Mouse (Mus musculus) lung, embryonic 14.5 days (tissue): ENCODE data around the gene Olfr78. TPM values are rescaled to one million over a fixed set of nuclear protein-coding genes. Genes with fewer than 3 reads are reported as not detected.

ENCODE experiments used
- ATAC-seq: fragments of 200-750 bp; cut with Nextera tagmentation; 2 replicates; pipeline ENCODE4 v1.8.0; 2017; ENCODE audit warnings: mild to moderate bottlenecking, moderate TSS enrichment, moderate library complexity; ENCODE audit not compliant: insufficient read depth
- DNase-seq: peaks from one replicate; pipeline ENCODE4 v3.0.0-alpha.2; 2015
- H3K27ac ChIP-seq: fragments of 300-500 bp; sonication (generic); 2 replicates; pipeline ENCODE4 v1.5.1; 2014; ENCODE audit warnings: low read depth, mild to moderate bottlenecking, moderate library complexity
- H3K27me3 ChIP-seq: fragments of 300-500 bp; sonication (generic); 2 replicates; pipeline ENCODE4 v1.6.1; 2014; ENCODE audit warnings: low read length, control low read depth; ENCODE audit not compliant: insufficient read depth
- H3K36me3 ChIP-seq: fragments of 300-500 bp; sonication (generic); 2 replicates; pipeline ENCODE4 v1.6.1; 2014; ENCODE audit warnings: control low read depth; ENCODE audit not compliant: insufficient read depth
- H3K4me1 ChIP-seq: fragments of 300-500 bp; sonication (generic); 2 replicates; pipeline ENCODE4 v1.6.1; 2014; ENCODE audit warnings: antibody characterized with exemption, control low read depth; ENCODE audit not compliant: insufficient read depth
- H3K4me2 ChIP-seq: fragments of 300-500 bp; sonication (generic); 2 replicates; pipeline ENCODE4 v1.6.1; 2014; ENCODE audit warnings: mild to moderate bottlenecking
- H3K4me3 ChIP-seq: fragments of 300-500 bp; sonication (generic); 2 replicates; pipeline ENCODE4 v1.5.1; 2014; ENCODE audit warnings: low read depth, low read length
- H3K9ac ChIP-seq: fragments of 300-500 bp; sonication (generic); 2 replicates; pipeline ENCODE4 v1.6.1; 2014
- H3K9me3 ChIP-seq: fragments of 300-500 bp; sonication (generic); 2 replicates; pipeline ENCODE4 v1.6.1; 2016; ENCODE audit warnings: low read depth, low read length, control low read depth
- CTCF ChIP-seq: IDR thresholded peaks from 2 replicates; pipeline ENCODE4 v1.5.1; 2016; ENCODE audit warnings: antibody characterized with exemption, low read depth
- WGBS: fragments of 180-500 bp; shearing (Covaris S2); extraction: QIAGEN DNeasy Blood & Tissue Kit; methylation state at CpG from one replicate; pipeline ENCODE4 v1.1.7; 2014; 5-methylcytosine and 5-hydroxymethylcytosine counted together
- polyA plus RNA-seq: library from polyadenylated mRNA; unstranded; fragments of >200 nt; fragmentation: Nextera tagmentation; extraction: Ambion mirVana; gene quantifications from 2 replicates; pipeline ENCODE4 v1.2.1, GENCODE M21; 2014

Gene Olfr78
- polyA plus RNA-seq, result 0.09 and 0.12 TPM in 2 replicates

DNA sequence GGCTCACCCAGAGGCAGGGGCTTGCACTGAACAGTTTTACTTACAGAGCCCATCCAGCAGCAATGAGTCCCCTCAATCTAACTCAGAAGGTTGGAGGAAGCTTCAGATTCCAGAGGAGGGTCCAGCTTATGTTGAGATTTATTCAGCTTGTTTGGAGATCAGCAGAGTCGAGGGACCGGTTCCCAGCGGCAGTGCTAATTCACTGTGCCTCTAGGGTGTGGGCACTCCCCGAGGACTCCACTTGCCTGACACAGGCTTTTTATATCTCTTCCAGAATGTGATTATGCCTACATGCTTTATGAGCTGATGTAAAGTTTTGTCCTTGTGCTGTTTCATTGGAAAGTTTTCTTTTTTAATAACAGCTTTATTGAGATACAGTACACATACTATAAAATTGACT, at the start of gene Olfr78, which contains the start of gene Olfr560:
TSS of gene Olfr78 (minus strand) at position 206 of the 400 bp plus-strand sequence.
TSS of gene Olfr560 (minus strand) at position 101 of the 400 bp plus-strand sequence.
- no peak for TF ChIP-seq CTCF
- Histone ChIP-seq H3K27me3 (no peaks in the 10 kb centered on the region), H3K36me3 (no peaks in the 10 kb centered on the region), H3K4me1 (no peaks in the 10 kb centered on the region), H3K4me2 (no peak within 1 kb of the TSS), H3K9me3 (no peaks in the 10 kb centered on the region), H3K9ac (no peak within 1 kb of the TSS), H3K4me3 (no peak within 1 kb of the TSS), H3K27ac (no peak within 1 kb of the TSS)
- WGBS, result 68% methylated on average over 4 of the region's 4 CpGs
- ATAC-seq (no peak), DNase-seq (no peak)

DNA sequence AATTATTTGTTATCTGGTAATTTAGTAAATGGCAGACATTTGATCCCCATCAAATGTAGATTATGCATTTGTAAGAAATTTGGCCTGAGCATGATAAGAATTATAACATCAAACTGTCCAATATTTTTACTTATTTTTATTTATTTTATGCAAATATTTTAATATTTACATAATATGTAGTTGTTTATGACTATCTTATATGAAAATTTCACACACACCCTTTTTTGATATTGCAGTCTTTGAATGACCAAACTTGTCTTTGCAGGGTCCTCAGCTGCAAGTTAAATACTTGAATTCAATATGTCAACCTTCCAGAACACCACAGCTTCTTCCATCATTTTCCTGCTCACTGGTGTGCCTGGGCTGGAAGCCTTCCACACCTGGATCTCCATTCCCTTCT, 43.9 kb upstream of the Olfr78 start, which contains the start of gene Olfr564:
TSS of gene Olfr564 (plus strand) at position 301 of the 400 bp plus-strand sequence.
- no peak within 1 kb of the TSS for H3K4me2 ChIP-seq
- no peaks in the 10 kb centered on the region for H3K9me3 ChIP-seq
- H3K36me3 ChIP-seq, result no peaks in the 10 kb centered on the region
- no peaks in the 10 kb centered on the region for H3K27me3 ChIP-seq
- no peak for ATAC-seq
- no peak within 1 kb of the TSS for H3K9ac ChIP-seq
- no peaks in the 10 kb centered on the region for H3K4me1 ChIP-seq
- DNase-seq, result no peak
- no peak within 1 kb of the TSS for H3K27ac ChIP-seq
- TF ChIP-seq CTCF, result no peak
- no peak within 1 kb of the TSS for H3K4me3 ChIP-seq

- H3K36me3 ChIP-seq, result no peaks in the 10 kb centered on the region
- TF ChIP-seq CTCF, result no peak
- DNase-seq, result no peak
- H3K4me2 ChIP-seq, result no peak within 1 kb of the TSS
- WGBS, result 77% methylated on average over 2 of the region's 2 CpGs
- H3K4me1 ChIP-seq, result no peaks in the 10 kb centered on the region
- H3K9ac ChIP-seq, result no peak within 1 kb of the TSS
- ATAC-seq, result no peak
- no peak within 1 kb of the TSS for H3K4me3 ChIP-seq
- H3K9me3 ChIP-seq, result no peaks in the 10 kb centered on the region
- H3K27ac ChIP-seq, result no peak within 1 kb of the TSS
- no peaks in the 10 kb centered on the region for H3K27me3 ChIP-seq
These were observed 11.7 kb upstream of the Olfr78 start, which contains the start of gene Olfr561 for GRCm38 (mm10) chr7:102770921-102771320. Gene Olfr561 (plus strand): TSS chr7:102771221.

DNA sequence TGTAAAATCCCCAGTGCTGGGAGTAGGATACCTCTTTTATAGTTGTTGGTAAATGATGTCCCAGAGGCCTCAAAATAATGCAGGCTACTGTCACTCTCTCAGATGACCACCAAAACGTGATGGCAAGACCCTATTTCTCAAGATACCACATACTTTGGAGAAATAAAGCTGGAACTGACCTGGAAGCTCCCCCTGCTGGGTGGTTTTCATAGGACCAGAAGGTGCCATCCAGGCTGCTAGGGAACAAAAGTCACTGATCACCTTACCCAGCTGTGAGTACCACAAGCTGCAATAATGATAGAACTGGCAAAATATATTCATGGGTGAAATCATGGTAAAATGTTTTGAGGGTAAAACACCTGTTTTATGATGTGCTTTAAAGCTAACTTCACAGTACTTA, 7.2 kb downstream of the Olfr78 start:
- ATAC-seq (no peak), DNase-seq (peak; percentile 20)
- Histone ChIP-seq H3K4me3 (no peak overlapping the region), H3K4me1 (no peaks in the 10 kb centered on the region), H3K27me3 (no peaks in the 10 kb centered on the region), H3K9me3 (no peaks in the 10 kb centered on the region), H3K4me2 (no peak overlapping the region), H3K27ac (no peak overlapping the region), H3K9ac (no peak overlapping the region), H3K36me3 (no peaks in the 10 kb centered on the region)
- peak; percentile 34; the same call in 1 of the 2 replicates for TF ChIP-seq CTCF
- WGBS, result 11% methylated on average over 1 of the region's 1 CpGs

GRCm38 (mm10) chr7:102737705-102738104, 21.6 kb downstream of the Olfr78 start:
- H3K9ac ChIP-seq, result no peak overlapping the region
- H3K4me1 ChIP-seq, result no peaks in the 10 kb centered on the region
- no peak overlapping the region for H3K4me3 ChIP-seq
- H3K36me3 ChIP-seq, result no peaks in the 10 kb centered on the region
- no peaks in the 10 kb centered on the region for H3K9me3 ChIP-seq
- H3K4me2 ChIP-seq, result no peak overlapping the region
- no peak for TF ChIP-seq CTCF
- no peak overlapping the region for H3K27ac ChIP-seq
- ATAC-seq (no peak), DNase-seq (no peak)
- WGBS, result 51% methylated on average over 2 of the region's 2 CpGs
- H3K27me3 ChIP-seq, result no peaks in the 10 kb centered on the region

GRCm38 (mm10) chr7:102733793-102734192, 25.5 kb downstream of the Olfr78 start:
- no peak for DNase-seq
- no peak for ATAC-seq
- Histone ChIP-seq H3K4me2 (no peak overlapping the region), H3K36me3 (no peaks in the 10 kb centered on the region), H3K4me3 (no peak overlapping the region), H3K27ac (no peak overlapping the region), H3K4me1 (no peaks in the 10 kb centered on the region), H3K9me3 (no peaks in the 10 kb centered on the region), H3K9ac (no peak overlapping the region), H3K27me3 (no peaks in the 10 kb centered on the region)
- no peak for TF ChIP-seq CTCF
- WGBS, result 20% methylated on average over 1 of the region's 1 CpGs

DNA sequence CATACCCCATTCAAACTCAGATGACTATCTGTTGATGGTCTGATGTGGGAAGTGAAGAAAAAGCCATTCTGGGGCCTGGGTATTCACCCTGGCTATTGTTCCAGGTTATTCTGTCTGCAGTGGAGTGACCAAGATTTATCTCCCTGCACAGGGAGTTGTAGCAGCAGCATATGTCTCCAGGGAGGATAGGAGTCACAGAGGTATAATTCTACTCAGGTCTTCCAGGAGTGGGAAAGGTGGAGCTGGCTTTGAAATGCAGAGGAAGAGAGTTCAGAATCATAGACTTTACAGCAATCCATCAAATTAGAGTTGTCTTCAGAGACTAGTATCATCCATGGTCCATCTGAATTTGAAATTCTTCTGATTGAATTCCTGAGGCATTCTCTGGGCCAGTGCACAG, 31.9 kb downstream of the Olfr78 start, which contains the start of gene Olfr559:
TSS of gene Olfr559 (minus strand) at position 101 of the 400 bp plus-strand sequence.
- no peaks in the 10 kb centered on the region for H3K9me3 ChIP-seq
- H3K36me3 ChIP-seq, result no peaks in the 10 kb centered on the region
- H3K4me2 ChIP-seq, result no peak within 1 kb of the TSS
- H3K27me3 ChIP-seq, result no peaks in the 10 kb centered on the region
- no peak for DNase-seq
- no peak within 1 kb of the TSS for H3K4me3 ChIP-seq
- no peak within 1 kb of the TSS for H3K27ac ChIP-seq
- H3K9ac ChIP-seq, result no peak within 1 kb of the TSS
- ATAC-seq, result no peak
- H3K4me1 ChIP-seq, result no peaks in the 10 kb centered on the region
- TF ChIP-seq CTCF, result no peak

DNA sequence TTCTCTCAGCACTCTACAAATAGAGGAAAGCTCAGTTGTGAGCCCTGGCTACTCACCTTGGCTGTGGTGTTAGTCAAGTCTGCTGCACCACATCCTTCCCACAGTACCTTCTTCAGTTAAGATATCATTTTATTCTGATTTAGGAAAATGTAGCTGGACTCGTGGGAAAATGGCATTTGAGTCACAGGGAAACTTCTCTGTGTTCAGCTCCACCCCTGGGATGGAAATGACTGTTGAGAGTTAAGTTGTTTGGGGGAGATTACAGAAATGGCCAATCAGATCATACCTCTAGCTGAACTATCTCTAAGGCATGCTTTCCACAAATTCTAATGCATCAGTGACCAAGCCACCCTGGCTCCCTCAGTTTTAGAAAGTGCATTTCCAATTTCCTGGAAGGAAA, 40.3 kb downstream of the Olfr78 start, which contains the start of gene Olfr33:
TSS of gene Olfr33 (minus strand) at position 101 of the 400 bp plus-strand sequence.
- 36% methylated on average over 1 of the region's 1 CpGs for WGBS
- Histone ChIP-seq H3K36me3 (no peaks in the 10 kb centered on the region), H3K27me3 (no peaks in the 10 kb centered on the region), H3K4me1 (no peaks in the 10 kb centered on the region), H3K4me3 (no peak within 1 kb of the TSS), H3K27ac (no peak within 1 kb of the TSS), H3K4me2 (no peak within 1 kb of the TSS), H3K9ac (no peak within 1 kb of the TSS), H3K9me3 (no peaks in the 10 kb centered on the region)
- TF ChIP-seq CTCF, result no peak
- no peak for DNase-seq
- ATAC-seq, result no peak
